Mouse (Mus musculus): Measurements from ENCODE around the gene Teddm1a. TPM values are rescaled to one million over a fixed set of nuclear protein-coding genes. Genes with fewer than 3 reads are reported as not detected.

Teddm1a gene
- polyA plus RNA-seq, 1 experiment = not detected

GRCm38 (mm10) chr1:153897196-153897595 lies 5.7 kb downstream of the Teddm1a start:
- peaks cover 6% of the 10 kb centered on the region; the same call in 1 of the 2 replicates for H3K4me1 ChIP-seq (ENCODE audit: control insufficient read depth, insufficient read depth, insufficient read length)
- 94% methylated on average over 8 of the region's 8 CpGs for WGBS
- H3K27ac ChIP-seq (ENCODE audit: insufficient read depth, low read length) = no peak overlapping the region
- H3K4me3 ChIP-seq (ENCODE audit: extremely low read depth, insufficient read depth, insufficient read length) = no peak overlapping the region
- H3K27me3 ChIP-seq (ENCODE audit: control insufficient read depth, insufficient read depth, low read length) = no peaks in the 10 kb centered on the region
- DNase-seq (ENCODE audit: low read depth in 1 of 2, low spot score in 2 of 2) = no peak
- no peaks in the 10 kb centered on the region for H3K36me3 ChIP-seq (ENCODE audit: control insufficient read depth, insufficient read depth, low read length)
- TF ChIP-seq CTCF (IDR thresholded peaks at IDR 0.05; ENCODE audit: extremely low read depth, insufficient read depth, insufficient read length, insufficient replicate concordance) = no peak

- Histone ChIP-seq H3K4me1 (ENCODE audit: control insufficient read depth, insufficient read depth, insufficient read length) (peaks cover 6% of the 10 kb centered on the region; the same call in 1 of the 2 replicates), H3K4me3 (ENCODE audit: extremely low read depth, insufficient read depth, insufficient read length) (peak overlapping the region; percentile 87), H3K27ac (ENCODE audit: insufficient read depth, low read length) (peak overlapping the region; percentile 61), H3K36me3 (ENCODE audit: control insufficient read depth, insufficient read depth, low read length) (peaks cover 12% of the 10 kb centered on the region), H3K27me3 (ENCODE audit: control insufficient read depth, insufficient read depth, low read length) (no peaks in the 10 kb centered on the region)
- no peak for DNase-seq (ENCODE audit: low read depth in 1 of 2, low spot score in 2 of 2)
- no peak for TF ChIP-seq POLR2A (IDR thresholded peaks at IDR 0.05; ENCODE audit: low read depth, low read length)
- WGBS = 23% methylated on average over 22 of the region's 22 CpGs
Measured at GRCm38 (mm10) chr1:153898989-153899730, 7.6 kb downstream of the Teddm1a start.

- H3K27me3 ChIP-seq (ENCODE audit: control insufficient read depth, insufficient read depth, low read length) = no peaks in the 10 kb centered on the region
- H3K4me1 ChIP-seq (ENCODE audit: control insufficient read depth, insufficient read depth, insufficient read length) = peaks cover 6% of the 10 kb centered on the region; the same call in 1 of the 2 replicates
- peak within 1 kb of the TSS; percentile 87 for H3K4me3 ChIP-seq (ENCODE audit: extremely low read depth, insufficient read depth, insufficient read length)
- peaks cover 18% of the 10 kb centered on the region for H3K36me3 ChIP-seq (ENCODE audit: control insufficient read depth, insufficient read depth, low read length)
- TF ChIP-seq POLR2A (IDR thresholded peaks at IDR 0.05; ENCODE audit: low read depth, low read length) (peak; percentile 99), CTCF (IDR thresholded peaks at IDR 0.05; ENCODE audit: extremely low read depth, insufficient read depth, insufficient read length, insufficient replicate concordance) (no peak)
- H3K27ac ChIP-seq (ENCODE audit: insufficient read depth, low read length) = peak within 1 kb of the TSS; percentile 87
- peak; percentile 88 to 95 for DNase-seq (ENCODE audit: low read depth in 1 of 2, low spot score in 2 of 2)
- under 1% methylated on average over 51 of the region's 51 CpGs for WGBS
Measured at GRCm38 (mm10) chr1:153899731-153900380, 8.3 kb downstream of the Teddm1a start, which contains the start of the genes Glul and Teddm2. Glul (plus strand) TSS chr1:153899944. Teddm2 (minus strand) TSS chr1:153900228.

GRCm38 (mm10) chr1:153900381-153900780 lies 8.8 kb downstream of the Teddm1a start:
- TF ChIP-seq POLR2A (IDR thresholded peaks at IDR 0.05; ENCODE audit: low read depth, low read length) = no peak
- TF ChIP-seq CTCF (IDR thresholded peaks at IDR 0.05; ENCODE audit: extremely low read depth, insufficient read depth, insufficient read length, insufficient replicate concordance) = no peak
- Histone ChIP-seq H3K27me3 (ENCODE audit: control insufficient read depth, insufficient read depth, low read length) (no peaks in the 10 kb centered on the region), H3K27ac (ENCODE audit: insufficient read depth, low read length) (peak overlapping the region; percentile 87), H3K36me3 (ENCODE audit: control insufficient read depth, insufficient read depth, low read length) (peaks cover 23% of the 10 kb centered on the region), H3K4me3 (ENCODE audit: extremely low read depth, insufficient read depth, insufficient read length) (peak overlapping the region; percentile 87), H3K4me1 (ENCODE audit: control insufficient read depth, insufficient read depth, insufficient read length) (peaks cover 6% of the 10 kb centered on the region; the same call in 1 of the 2 replicates)
- peak in 1 of 2 experiments; percentile 19 for DNase-seq (ENCODE audit: low read depth in 1 of 2, low spot score in 2 of 2)
- under 1% methylated on average over 36 of the region's 36 CpGs for WGBS

- Histone ChIP-seq H3K4me3 (ENCODE audit: extremely low read depth, insufficient read depth, insufficient read length) (peak overlapping the region; percentile 87), H3K27ac (ENCODE audit: insufficient read depth, low read length) (peak overlapping the region; percentile 87), H3K27me3 (ENCODE audit: control insufficient read depth, insufficient read depth, low read length) (no peaks in the 10 kb centered on the region), H3K36me3 (ENCODE audit: control insufficient read depth, insufficient read depth, low read length) (peaks cover 27% of the 10 kb centered on the region), H3K4me1 (ENCODE audit: control insufficient read depth, insufficient read depth, insufficient read length) (peaks cover 6% of the 10 kb centered on the region; the same call in 1 of the 2 replicates)
- WGBS = 2% methylated on average over 25 of the region's 25 CpGs
- DNase-seq (ENCODE audit: low read depth in 1 of 2, low spot score in 2 of 2) = no peak
- no peak for TF ChIP-seq CTCF (IDR thresholded peaks at IDR 0.05; ENCODE audit: extremely low read depth, insufficient read depth, insufficient read length, insufficient replicate concordance)
- TF ChIP-seq POLR2A (IDR thresholded peaks at IDR 0.05; ENCODE audit: low read depth, low read length) = no peak
Measured at GRCm38 (mm10) chr1:153900860-153901730, 9.6 kb downstream of the Teddm1a start.

- TF ChIP-seq CTCF (IDR thresholded peaks at IDR 0.05; ENCODE audit: extremely low read depth, insufficient read depth, insufficient read length, insufficient replicate concordance) = no peak
- no peak for TF ChIP-seq POLR2A (IDR thresholded peaks at IDR 0.05; ENCODE audit: low read depth, low read length)
- no peak overlapping the region for H3K4me3 ChIP-seq (ENCODE audit: extremely low read depth, insufficient read depth, insufficient read length)
Measured at GRCm38 (mm10) chr1:153903006-153903405, 11.5 kb downstream of the Teddm1a start.

More at GRCm38 (mm10) chr1:153903006-153903405, 11.5 kb downstream of the Teddm1a start:
- no peak overlapping the region for H3K27ac ChIP-seq (ENCODE audit: insufficient read depth, low read length)
- peaks cover 44% of the 10 kb centered on the region for H3K36me3 ChIP-seq (ENCODE audit: control insufficient read depth, insufficient read depth, low read length)
- H3K4me1 ChIP-seq (ENCODE audit: control insufficient read depth, insufficient read depth, insufficient read length) = peaks cover 6% of the 10 kb centered on the region; the same call in 1 of the 2 replicates
- no peak for DNase-seq (ENCODE audit: low read depth in 1 of 2, low spot score in 2 of 2)
- no peaks in the 10 kb centered on the region for H3K27me3 ChIP-seq (ENCODE audit: control insufficient read depth, insufficient read depth, low read length)
- WGBS = 95% methylated on average over 13 of the region's 13 CpGs

All from spleen, adult 2 months (tissue).